Mouse (Mus musculus): ENCODE data around the gene Gap43.

GRCm38 (mm10) chr16:42255222-42255621 lies 85.2 kb downstream of the Gap43 start:
- TF ChIP-seq CTCF (IDR thresholded peaks at IDR 0.05; ENCODE audit: extremely low read depth, insufficient read depth, insufficient read length, insufficient replicate concordance), result no peak
- no peak for TF ChIP-seq POLR2A (IDR thresholded peaks at IDR 0.05; ENCODE audit: low read depth, low read length)
